Mouse (Mus musculus): ENCODE data around the gene Cep152.

Gene Cep152

GRCm38 (mm10) chr2:125624127-125624685 is 707 bp downstream of the Cep152 start:
- CTCF ChIA-PET, result no interaction called here

GRCm38 (mm10) chr2:125623211-125623610 is 1.7 kb downstream of the Cep152 start:
- CTCF ChIA-PET, result no interaction called here

- CTCF ChIA-PET, result interaction anchor here (0.7 kb wide), 1 partner anchor 63 kb away, joined by 3 read pairs; no protein-coding TSS in a partner anchor
Observed at GRCm38 (mm10) chr2:125620213-125620907, 4.6 kb downstream of the Cep152 start.

GRCm38 (mm10) chr2:125615858-125616424 is 9.0 kb downstream of the Cep152 start:
- CTCF ChIA-PET, result no interaction called here

GRCm38 (mm10) chr2:125615440-125615839 is 9.5 kb downstream of the Cep152 start:
- CTCF ChIA-PET, result no interaction called here

GRCm38 (mm10) chr2:125606220-125606845 is 18.6 kb downstream of the Cep152 start:
- CTCF ChIA-PET, result no interaction called here

GRCm38 (mm10) chr2:125604646-125605045 is 20.3 kb downstream of the Cep152 start:
- CTCF ChIA-PET, result no interaction called here

GRCm38 (mm10) chr2:125602970-125603369 is 21.9 kb downstream of the Cep152 start:
- CTCF ChIA-PET, result no interaction called here

- CTCF ChIA-PET, result no interaction called here
Observed at GRCm38 (mm10) chr2:125598958-125599357, 26.0 kb downstream of the Cep152 start.

GRCm38 (mm10) chr2:125598251-125598650 is 26.7 kb downstream of the Cep152 start:
- CTCF ChIA-PET, result no interaction called here

GRCm38 (mm10) chr2:125594786-125595185 is 30.1 kb downstream of the Cep152 start:
- CTCF ChIA-PET, result no interaction called here

GRCm38 (mm10) chr2:125594072-125594471 is 30.8 kb downstream of the Cep152 start:
- CTCF ChIA-PET, result no interaction called here

- CTCF ChIA-PET, result no interaction called here
Observed at GRCm38 (mm10) chr2:125591895-125592294, 33.0 kb downstream of the Cep152 start.

- CTCF ChIA-PET, result no interaction called here
Observed at GRCm38 (mm10) chr2:125589287-125589686, 35.6 kb downstream of the Cep152 start.

GRCm38 (mm10) chr2:125581081-125581480 is 43.8 kb downstream of the Cep152 start:
- CTCF ChIA-PET, result no interaction called here

- CTCF ChIA-PET, result no interaction called here
Observed at GRCm38 (mm10) chr2:125577670-125578069, 47.2 kb downstream of the Cep152 start.

GRCm38 (mm10) chr2:125576498-125576897 is 48.4 kb downstream of the Cep152 start:
- CTCF ChIA-PET, result no interaction called here

GRCm38 (mm10) chr2:125575766-125576165 is 49.1 kb downstream of the Cep152 start:
- CTCF ChIA-PET, result no interaction called here

- CTCF ChIA-PET, result no interaction called here
Observed at GRCm38 (mm10) chr2:125563884-125564283, 61.0 kb downstream of the Cep152 start.

- CTCF ChIA-PET, result no interaction called here
Observed at GRCm38 (mm10) chr2:125562407-125562806, 62.5 kb downstream of the Cep152 start.

GRCm38 (mm10) chr2:125560037-125560436 is 64.9 kb downstream of the Cep152 start:
- CTCF ChIA-PET, result no interaction called here

GRCm38 (mm10) chr2:125558634-125559589 is 66.0 kb downstream of the Cep152 start:
- CTCF ChIA-PET, result no interaction called here

Measured in spleen, embryonic (tissue).